Comparison of ENCODE assay signal across 20 mouse cellular contexts in genomic region chr5:127436836-127437235, GRCm38 (mm10).
DNase-seq lines count a peak whose midpoint lies in the region; ATAC-seq and TF ChIP-seq lines count a peak whose summit lies in the region.
"Had no signal": no experiment of that assay in that cellular context is flagged by ENCODE, and none has a peak within 500 bp of the region (broad histone marks: within the 10 kb centered on the region; RNA-seq: fewer than 3 reads in every experiment).

No protein-coding gene starts in this region.

- DNase-seq in brain, adult 2 months (ENCODE audit: low read depth, low spot score) = peak; percentile 89
- DNase-seq in cerebellum, adult 11-12 months = peak; percentile 90
- DNase-seq in cerebellum, adult 9-10 months = peak; percentile 88
- peak; percentile 81 to 82 for DNase-seq in cerebellum, postnatal 25 days
- no peak for DNase-seq in right cerebral cortex, adult 18-20 months
- DNase-seq: adrenal gland, postnatal 10 days; forebrain, postnatal 0 days; gastrocnemius, adult 2 months; gastrocnemius, postnatal 36 days; heart, adult 11 months; heart, postnatal 4 days; kidney, adult 11 months had no signal

- no peak overlapping the region for H3K27ac ChIP-seq in intestine, postnatal 0 days (ENCODE audit: low read depth, low read length)
- H3K27ac ChIP-seq: embryonic facial prominence, embryonic 13.5 days; forebrain, embryonic 13.5 days; gastrocnemius, adult 2 months; heart, embryonic 13.5 days; hindbrain, embryonic 12.5 days had no signal

- no peak for ATAC-seq in intestine, postnatal 0 days
- no peak for ATAC-seq in megakaryocyte, adult 5-6 weeks (ENCODE audit: poor library complexity, severe bottlenecking)
- ATAC-seq: forebrain, embryonic 13.5 days; forebrain, postnatal 0 days; hindbrain, embryonic 16.5 days; inflammation-experienced regulatory T-cells, adult 6 months had no signal

- H3K9ac ChIP-seq in intestine, postnatal 0 days (ENCODE audit: low read depth, low read length) = no peak overlapping the region
- H3K9ac ChIP-seq: embryonic facial prominence, embryonic 13.5 days; forebrain, embryonic 13.5 days; forebrain, postnatal 0 days; heart, embryonic 13.5 days; hindbrain, embryonic 12.5 days had no signal

- no peak overlapping the region for H3K4me3 ChIP-seq in intestine, postnatal 0 days (ENCODE audit: low read depth, low read length)
- H3K4me3 ChIP-seq: embryonic facial prominence, embryonic 13.5 days; forebrain, embryonic 13.5 days; gastrocnemius, adult 2 months; heart, embryonic 13.5 days; hindbrain, embryonic 12.5 days had no signal

- TF ChIP-seq CTCF in intestine, postnatal 0 days (IDR thresholded peaks at IDR 0.05; ENCODE audit: low read depth) = no peak

- no peak overlapping the region for H3K4me2 ChIP-seq in intestine, postnatal 0 days (replicated peaks; ENCODE audit: low read depth)
- H3K4me2 ChIP-seq: embryonic facial prominence, embryonic 13.5 days; forebrain, embryonic 13.5 days; heart, embryonic 13.5 days; hindbrain, embryonic 12.5 days had no signal

- no peaks in the 10 kb centered on the region for H3K4me1 ChIP-seq in intestine, postnatal 0 days (replicated peaks; ENCODE audit: control insufficient read depth, insufficient read depth, low read length)
- H3K4me1 ChIP-seq: embryonic facial prominence, embryonic 13.5 days; heart, embryonic 13.5 days had no signal

- H3K9me3 ChIP-seq in intestine, postnatal 0 days (ENCODE audit: control insufficient read depth) = no peaks in the 10 kb centered on the region
- H3K9me3 ChIP-seq: hindbrain, embryonic 12.5 days had no signal

- H3K36me3 ChIP-seq in intestine, postnatal 0 days (ENCODE audit: control insufficient read depth, insufficient read depth) = no peaks in the 10 kb centered on the region
- H3K36me3 ChIP-seq: embryonic facial prominence, embryonic 13.5 days; heart, embryonic 13.5 days; hindbrain, embryonic 12.5 days had no signal

- no peaks in the 10 kb centered on the region for H3K27me3 ChIP-seq in intestine, postnatal 0 days (replicated peaks; ENCODE audit: control insufficient read depth, insufficient read depth, low read length)
- H3K27me3 ChIP-seq: embryonic facial prominence, embryonic 13.5 days; forebrain, embryonic 13.5 days; heart, embryonic 13.5 days; hindbrain, embryonic 12.5 days had no signal

- 93% methylated on average over 5 of the region's 5 CpGs for WGBS in intestine, postnatal 0 days
